Mouse (Mus musculus) mesoderm, embryonic 11.5 days (tissue): ENCODE data around the gene Anapc15.
"Not testable (repeated sequence)": the region's sequence is repeated elsewhere in the genome, so short reads cannot be mapped to it uniquely, and the experiment has no call there.

Source experiments
- DNase-seq: peaks from one replicate; pipeline ENCODE4 v3.0.0-alpha.2; 2012; ENCODE audit warnings: low read depth, low spot score

Gene Anapc15

DNA sequence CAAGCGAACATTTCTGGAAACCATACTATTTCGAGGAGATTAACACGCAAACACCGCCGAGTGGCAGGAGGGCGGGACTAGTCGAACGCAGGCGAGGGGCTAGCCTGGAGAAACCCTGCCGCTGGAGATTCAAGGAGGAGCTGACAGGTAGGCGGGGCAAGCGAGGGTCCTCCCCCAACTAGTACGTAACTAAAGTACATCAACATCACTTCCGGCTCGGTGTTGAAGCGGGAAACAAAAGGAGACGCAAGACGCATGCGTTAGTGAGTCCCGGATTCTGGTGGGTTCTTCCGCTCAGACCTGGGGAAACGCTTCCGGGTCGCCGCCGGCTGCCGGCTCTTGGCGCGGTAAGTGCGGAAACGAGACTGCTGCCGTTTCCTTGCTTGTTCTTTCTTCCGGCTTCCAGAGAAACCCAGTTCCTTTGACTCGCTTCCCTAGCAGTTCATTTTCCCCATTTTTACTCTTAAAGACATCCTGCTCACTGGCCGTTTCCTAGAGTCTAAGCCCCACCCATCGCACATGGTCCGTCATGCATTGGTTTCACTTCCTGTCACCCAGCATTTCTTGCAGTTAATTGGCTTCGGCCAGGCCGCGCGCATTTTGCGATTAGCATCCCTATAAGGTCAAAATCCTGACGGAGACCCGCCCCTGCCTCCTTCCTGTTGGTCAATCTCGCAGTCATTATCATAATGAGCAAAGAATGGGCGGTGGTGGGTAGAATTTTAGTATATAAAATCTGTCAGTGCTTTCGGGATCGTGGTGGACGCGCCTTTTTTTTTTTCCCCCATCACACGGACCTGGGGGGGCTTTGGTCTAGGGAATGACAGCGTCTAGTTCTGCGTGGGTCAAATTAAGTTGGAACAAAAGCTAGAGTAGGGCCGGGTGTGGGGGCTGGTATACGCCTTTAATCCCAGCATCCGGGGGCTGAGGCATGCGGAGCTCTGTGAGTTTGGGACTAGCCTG lies 32.9 kb downstream of the Anapc15 start:
- DNase-seq = peak; percentile 98

DNA sequence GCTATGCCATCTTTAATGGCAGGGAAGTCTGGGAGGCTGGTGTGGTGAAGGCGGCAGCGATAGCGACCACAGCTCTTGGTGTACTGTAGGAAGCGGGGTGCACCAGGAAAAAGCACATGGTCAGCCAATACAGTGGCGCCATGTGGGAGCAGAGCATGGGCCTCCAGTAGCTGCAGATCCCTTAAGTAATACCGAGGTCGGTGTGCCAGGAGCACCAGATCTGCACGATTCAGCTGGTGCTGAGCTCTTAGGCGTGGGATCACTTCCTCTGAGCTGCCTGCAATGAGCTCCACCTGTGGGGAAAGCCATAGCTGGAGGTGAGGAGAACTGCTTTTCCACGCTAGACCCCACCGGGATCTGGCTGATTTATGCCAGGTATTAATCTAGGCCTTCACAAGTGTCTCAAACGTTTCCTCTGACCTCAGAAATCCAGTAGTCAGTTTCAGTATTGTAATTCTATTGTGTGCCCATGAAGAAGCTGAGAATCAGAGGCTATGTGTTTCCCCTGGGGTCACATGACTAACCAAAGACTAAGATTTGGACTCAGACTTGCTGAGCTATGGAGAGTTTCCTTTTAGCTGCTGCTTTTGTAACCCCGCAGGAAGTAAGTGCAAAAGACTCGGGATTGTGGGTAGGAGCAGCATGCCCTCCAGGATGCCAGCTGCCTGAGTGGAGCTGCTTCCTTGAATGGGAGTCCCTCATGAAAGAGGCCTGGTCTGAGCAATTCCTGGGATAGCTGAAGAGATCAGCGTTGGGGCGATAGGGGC lies 37.0 kb downstream of the Anapc15 start:
- DNase-seq = no peak

DNA sequence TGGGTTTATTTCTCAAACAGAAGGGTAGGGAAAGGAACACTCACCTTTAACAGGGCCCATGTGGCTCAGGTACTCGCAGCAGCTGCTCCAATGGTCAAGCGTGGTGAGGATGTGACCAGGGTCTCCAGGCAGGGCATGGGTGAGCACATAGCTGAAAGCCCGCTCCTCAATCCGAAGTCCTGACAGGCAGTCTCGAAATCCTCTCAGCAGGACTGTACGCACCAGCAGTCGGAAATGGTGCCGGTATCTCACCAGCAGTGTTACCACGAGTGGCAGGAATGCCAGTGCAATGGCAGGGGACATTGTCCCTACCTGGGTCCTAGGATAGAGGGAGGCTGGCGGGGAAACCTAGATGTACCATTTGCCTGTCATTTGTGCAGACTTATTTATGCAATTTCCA lies 38.5 kb downstream of the Anapc15 start:
- DNase-seq = no peak

DNA sequence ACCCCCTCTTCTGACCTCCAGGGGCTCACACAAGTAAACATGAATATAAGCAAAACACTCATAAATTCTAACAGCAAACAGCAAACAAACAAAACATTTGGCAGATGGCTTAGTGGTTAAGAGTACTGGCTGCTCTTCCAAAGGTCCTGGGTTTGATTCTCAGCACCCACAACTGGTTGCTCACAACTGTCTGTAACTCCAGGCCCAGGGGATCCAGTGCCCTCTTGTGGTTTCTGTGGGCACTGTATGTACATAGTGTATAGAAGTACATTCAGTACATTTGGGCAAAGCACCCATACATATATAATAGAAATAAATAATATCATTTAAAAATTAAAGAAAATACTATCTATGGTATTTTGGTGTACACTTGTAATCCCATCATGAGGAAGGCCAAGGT lies 39.3 kb downstream of the Anapc15 start:
- DNase-seq = no peak

DNA sequence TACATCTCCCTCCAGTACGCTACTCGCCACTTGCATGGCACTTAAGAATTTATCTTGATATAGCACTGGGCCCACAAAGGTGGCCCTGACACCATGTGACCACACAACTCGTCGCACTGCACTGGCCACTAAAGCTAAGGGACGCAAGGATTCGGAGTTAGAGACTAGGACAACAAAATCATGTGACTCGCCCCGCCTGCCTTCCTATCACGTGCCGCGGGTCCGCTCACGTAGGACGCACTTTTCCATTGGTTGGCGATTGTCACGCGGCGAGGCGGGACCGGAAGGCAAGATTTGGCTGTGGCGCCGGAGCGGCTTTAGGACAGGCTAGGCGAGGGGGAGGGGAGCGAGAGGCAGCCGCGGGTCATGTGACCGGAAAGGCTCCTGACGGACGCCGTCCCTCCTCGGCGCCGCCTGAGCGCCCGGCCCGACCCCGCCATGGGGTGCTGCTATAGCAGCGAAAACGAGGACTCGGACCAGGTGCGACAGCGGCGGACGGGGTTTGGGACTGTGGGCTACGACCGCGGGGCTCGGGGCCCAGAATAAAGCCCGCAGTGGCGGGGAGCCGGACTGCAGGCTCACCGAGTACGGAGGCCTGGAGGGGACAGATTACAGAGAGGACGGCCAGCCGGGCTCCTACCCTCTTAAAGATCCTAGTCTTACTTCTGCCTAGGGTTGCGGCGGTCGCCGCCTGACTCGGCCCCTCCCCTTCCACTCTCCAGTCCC lies 42.2 kb downstream of the Anapc15 start, which contains the start of gene Lamtor1:
Gene Lamtor1, plus strand, starts transcription at position 344 of the 726 bp plus-strand sequence.
- peak; percentile 99 for DNase-seq

DNA sequence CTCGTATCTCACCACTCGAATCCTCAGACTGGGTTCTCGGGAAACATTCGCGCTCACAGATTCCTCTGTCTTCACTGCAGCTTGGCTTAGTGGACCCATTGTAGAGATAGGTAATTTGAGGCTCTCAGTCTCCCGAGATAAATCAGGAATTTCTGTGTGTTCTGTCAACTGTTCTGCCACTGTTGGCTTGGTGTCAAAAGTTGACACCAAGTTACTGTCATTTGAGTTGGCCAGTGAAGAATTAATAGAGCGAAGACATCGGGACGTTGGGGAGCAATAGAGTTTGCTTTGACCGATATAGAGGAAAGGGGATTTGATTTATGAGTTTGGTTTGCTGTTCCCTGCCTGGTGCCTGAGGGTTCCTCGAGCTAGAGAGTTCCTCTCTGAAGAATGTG lies 42.8 kb downstream of the Anapc15 start, which contains the start of gene Tomt:
Gene Tomt, minus strand, starts transcription at position 73 of the 395 bp plus-strand sequence.
- DNase-seq = no peak

DNA sequence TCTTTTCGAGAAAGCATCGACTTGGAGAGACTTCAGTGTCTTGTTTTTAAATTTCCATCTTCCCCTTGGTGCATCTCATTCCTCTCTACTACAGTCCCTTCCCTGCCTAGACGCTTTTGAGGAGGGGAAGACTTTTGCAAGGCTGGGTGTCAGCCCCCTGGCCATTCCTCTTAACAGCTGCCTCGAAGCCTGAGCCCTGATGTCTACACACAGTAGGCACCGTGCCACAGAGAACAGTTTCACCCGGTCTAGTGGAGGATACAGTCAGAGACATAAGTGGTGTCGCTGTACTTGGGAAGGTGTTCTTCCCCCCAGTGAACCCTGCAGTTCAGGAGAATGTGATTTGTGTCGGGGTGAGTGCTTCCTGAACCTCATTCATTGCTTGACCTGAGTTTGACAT lies 43.2 kb downstream of the Anapc15 start:
- DNase-seq = no peak

DNA sequence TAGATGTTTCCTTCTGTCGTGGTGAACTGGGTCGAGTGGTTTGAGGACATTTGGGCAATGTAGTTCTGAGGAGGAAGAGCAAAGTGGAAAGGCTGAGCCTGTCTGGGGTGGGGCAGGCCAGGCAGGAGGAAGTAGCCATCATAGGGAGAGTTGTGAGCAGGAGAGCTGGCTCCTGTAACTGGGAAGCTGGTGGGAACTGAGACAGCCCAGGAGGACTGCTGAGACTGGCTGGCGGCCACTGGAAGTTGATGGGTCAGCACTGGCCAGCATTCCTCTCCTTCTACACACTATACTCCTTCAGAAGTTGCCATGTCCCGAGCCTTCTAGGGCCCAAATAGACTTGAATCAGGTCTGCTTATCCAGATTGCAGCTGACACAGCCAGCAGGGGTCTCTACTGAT lies 44.9 kb downstream of the Anapc15 start:
- no peak for DNase-seq

DNA sequence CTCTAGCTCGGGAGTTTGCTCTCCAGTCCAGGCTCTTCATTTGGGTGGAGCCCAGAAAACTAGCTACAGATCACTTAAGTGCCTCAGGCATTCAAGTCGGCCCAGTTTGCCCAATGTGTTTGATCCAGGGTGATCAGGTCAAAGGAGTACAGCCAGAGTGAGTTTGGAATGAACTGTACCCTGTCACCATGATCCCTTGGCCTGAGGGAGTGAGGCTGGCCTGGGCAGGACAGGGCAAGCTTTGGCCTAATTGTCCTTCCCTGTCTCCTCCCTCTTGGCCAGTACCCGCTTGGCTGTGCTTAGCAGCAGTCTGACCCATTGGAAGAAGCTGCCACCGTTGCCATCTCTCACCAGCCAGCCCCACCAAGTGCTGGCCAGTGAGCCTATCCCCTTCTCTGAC lies 46.6 kb downstream of the Anapc15 start:
- DNase-seq = no peak

DNA sequence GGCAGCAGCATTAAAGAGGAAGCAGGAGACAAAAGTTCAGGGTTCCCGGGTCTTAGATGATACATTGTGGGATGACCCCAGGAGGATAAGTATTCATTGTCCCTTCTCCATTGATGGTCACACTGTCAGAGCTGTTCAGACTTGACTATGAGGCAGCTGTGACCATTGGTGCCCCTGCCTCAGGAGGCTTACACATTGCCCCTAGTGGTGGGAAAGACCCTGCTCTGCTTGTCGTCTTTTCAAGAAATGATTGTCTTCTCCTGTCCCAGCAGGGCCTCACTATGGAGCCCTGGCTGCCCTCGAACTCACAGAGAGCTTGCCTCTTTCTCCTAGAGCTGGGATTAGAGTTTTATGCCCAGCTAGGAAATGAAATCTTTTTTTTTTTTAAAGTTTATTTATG lies 48.5 kb downstream of the Anapc15 start:
- peak; percentile 22 for DNase-seq

DNA sequence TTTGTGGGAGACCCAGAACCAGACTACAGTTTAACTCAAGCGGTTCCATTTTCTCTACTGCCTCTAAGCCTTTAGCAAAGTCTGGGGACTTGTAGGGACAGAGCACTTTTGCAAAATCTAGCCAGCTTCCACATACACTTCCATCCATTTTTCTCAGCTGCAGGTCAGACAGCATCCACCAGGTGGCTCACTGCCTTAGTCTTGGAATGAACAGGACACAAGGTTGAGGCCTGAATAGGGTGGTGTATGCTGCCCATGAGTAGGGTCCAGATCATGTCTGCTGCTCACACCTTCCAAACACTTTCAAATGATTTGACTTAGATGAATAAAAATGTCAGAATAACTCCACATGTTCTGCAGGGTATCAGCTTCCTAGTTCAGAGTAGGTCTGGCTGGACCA lies 54.6 kb downstream of the Anapc15 start:
- DNase-seq = peak; percentile 66

DNA sequence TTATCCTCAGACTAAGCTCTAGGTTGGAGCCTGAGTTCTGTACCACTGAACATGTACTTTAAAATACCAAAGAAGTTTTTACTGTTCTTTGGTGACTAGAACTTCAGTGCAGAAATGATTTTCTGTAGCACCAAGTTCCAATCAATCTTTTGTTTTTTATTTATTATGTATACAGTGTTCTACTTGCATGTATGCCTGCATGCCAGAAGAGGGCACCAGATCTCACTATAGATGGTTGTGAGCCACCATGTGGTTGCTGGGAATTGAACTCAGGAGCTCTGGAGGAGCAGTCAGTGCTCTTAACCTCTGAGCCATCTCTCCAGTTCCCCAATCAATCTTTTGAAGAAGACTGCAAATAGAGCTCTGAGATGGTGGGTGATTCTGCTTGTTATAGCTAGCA lies 62.4 kb downstream of the Anapc15 start:
- not testable (repeated sequence) for DNase-seq

DNA sequence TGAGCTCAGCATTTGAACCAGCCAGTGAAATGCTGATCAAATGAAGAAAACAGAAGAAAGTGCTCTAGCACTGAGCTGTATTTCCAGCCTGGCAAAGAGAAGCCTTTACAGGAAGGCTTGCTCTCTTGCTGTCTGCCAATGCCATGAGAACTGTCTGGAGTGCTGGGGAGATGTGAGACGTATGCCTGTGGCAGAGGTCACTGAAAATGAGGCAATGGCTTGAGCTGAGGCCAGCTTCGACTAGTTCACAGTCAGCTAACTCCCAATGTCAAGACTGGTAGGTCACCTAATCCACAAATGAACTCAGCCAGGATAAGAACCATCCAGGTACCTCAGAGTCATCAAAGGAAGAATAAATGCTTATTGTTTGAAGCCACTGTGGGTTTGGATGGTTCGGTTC lies 64.6 kb downstream of the Anapc15 start:
- no peak for DNase-seq

DNA sequence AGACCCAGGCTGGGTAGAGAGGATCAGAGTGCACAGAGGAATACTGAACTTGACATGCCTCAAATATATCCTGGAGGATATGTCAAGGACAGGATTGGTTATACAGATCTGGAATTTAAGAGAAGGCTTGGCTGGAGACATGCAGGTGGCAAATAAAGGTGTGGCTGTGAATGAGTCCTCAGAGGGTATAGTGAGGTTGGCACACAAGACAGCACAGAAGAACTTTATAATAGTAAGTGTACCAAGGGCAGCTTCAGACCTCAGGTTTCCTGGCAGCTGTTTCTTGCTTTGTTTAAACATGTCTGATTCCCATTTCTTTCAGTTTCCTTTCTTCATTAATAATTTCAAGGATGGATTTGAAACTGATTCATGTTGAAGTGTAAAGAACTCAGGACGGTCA lies 69.0 kb downstream of the Anapc15 start:
- no peak for DNase-seq

DNA sequence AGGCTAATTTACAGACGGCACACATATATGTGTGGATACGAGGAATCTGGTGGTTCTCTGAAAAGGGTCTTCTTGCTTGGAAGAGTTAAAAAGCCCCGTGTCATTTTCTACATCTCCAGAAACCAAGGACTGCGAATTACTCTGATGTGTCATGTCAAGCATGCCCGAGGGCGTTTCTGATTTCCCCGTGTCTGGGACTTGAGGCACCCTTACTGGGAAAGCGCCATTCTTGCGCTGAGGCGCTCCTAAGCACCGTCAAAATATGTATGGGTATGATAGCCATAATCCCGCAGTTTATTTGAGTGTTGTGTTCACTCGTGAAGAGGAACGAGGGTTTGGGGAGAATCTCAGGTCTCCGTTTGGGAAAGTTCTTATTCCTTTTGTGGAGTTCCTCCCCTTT lies 69.8 kb downstream of the Anapc15 start:
- DNase-seq = peak; percentile 37

DNA sequence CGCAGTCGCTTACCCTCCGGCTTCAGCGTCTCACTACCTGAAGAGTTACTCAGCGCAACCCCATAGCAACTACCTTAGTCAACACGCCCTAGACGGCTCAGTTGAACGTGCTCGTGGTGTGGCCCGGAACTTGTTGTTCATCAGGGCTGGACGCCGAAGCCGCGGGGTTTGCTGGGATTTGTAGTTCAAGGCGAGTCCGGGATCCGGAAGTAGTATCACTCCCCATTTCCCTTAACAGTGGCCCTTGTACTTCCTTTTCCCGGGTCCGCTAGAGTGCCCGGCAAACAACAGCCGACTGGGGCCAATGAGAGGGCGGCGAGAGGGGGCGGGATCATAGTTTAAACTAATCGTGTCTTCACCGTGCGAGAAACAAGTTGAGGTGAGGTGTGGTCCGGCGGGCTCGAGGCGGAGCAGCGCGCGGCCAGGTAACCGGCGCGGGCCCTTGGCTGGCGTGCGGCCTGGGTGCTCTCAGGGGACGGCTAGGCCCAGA lies 70.3 kb downstream of the Anapc15 start, which contains the start of the genes Lrrc51 and Numa1:
Gene Lrrc51, minus strand, starts transcription at position 145 of the 490 bp plus-strand sequence.
Gene Numa1, plus strand, starts transcription at position 361 of the 490 bp plus-strand sequence.
- DNase-seq = peak; percentile 96

DNA sequence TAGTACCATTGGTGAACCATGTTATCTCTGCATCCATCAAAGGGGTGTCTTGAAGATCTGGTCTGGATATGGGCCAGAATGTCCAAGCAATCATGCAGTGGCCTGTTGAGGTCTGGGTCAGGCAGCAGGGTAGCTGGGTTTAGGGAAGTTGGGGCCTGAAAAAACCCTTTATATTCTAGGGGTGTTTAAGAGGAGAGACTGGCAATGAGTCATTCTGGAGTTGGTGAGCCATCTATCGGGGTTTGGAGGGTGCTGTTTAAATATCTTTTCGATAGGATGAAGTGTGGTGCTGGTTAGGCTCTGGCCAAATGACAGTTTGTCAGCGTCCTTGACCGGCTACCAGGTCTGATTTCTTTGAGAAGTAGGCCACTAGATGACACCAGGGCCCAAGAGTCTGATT lies 72.4 kb downstream of the Anapc15 start:
- no peak for DNase-seq

DNA sequence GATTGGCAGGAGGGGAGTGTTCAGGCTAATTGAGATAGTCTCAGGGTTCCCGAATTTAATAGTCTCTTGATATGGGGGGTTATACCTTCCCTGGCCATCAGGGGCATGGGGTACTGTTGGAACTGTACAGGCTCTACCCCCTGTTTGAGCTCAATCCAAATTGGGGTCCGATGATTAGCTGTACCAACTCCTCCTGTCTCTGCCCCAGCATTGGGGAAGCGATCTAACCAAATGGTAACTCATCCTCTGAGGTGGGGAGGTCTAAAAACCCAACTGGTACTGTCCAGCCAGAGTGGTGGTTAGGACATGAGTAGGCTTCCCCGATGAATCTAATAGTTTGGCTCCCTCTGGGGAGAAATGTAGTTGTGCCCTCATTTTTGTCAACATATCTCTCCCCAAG lies 73.5 kb downstream of the Anapc15 start:
- no peak for DNase-seq

DNA sequence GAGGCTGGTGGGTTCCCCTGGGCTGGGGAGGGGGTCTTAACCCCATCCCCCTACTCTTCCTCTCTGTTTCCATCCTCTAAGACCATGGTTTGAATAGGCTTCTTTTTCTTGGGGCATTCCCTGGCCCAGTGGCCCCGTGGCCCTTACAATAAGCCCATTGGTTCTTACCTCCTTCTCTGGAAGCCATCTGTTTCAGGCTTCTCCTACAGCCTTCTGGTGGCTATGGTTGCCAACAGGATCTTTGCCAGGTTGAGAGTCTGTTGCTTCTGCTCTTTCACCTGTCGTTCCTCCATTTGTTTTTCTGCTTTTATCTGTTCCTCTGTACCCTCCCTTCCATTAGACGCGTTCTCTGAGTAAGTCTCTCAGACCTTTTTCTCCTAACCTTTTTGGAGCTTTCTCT lies 74.1 kb downstream of the Anapc15 start:
- DNase-seq = no peak

DNA sequence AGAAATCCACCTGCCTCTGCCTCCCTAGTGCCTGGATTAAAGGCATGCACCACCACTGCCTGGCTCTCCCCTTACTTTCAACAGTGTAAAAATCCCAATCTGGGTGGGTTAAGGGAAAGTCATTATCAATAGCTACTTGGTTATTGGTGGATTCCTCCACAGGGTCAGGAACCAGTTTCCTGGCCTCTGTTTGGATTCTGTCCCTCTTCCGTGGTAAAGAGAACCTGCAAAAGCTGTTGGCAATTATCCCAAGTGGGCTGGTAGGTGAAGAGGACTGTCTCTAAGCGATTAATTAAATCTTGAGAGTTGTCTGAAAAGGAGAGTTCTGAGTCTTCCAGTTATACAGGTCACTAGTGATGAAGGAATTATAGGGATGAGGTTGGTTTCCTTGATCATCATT lies 74.8 kb downstream of the Anapc15 start:
- no peak for DNase-seq

DNA sequence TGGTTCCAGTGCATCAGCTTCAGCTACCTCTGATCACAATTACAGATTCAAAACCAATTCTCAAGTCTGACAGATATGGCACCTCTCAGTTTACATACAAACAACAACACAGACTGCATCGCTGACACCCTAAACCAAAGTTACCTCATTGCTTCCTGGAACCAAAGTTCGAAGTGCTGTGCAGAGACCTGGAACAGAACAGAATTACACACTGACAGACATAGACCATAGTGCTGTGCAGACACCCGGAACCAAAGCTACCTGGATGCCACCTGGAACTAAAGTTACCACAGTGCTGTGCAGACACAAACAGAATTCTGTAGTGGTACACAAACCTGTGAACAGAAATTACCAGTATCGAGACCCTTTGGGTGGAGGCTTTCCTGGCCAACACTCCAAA lies 76.2 kb downstream of the Anapc15 start:
- DNase-seq = no peak

DNA sequence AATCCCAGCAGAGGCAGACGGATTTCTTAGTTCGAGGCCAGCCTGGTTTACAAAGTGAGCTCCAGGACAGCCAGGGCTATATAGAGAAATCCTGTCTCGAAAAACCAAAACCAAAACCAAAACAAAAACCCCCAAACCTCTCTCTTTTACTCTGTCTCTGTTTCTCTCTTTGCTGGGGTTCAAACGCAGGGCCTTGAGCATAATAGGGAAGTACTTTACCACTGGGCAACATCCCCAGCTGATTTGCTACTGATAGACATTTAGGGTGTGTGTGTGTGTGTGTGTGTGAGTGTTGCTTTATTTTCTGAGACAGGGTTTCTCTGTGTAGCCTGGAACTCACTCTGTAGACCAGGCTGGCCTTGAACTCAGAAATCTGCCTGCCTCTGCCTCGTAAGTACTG lies 85.5 kb downstream of the Anapc15 start:
- not testable (repeated sequence) for DNase-seq
